Mouse (Mus musculus): Measurements from ENCODE around the gene Me3.

Gene Me3

GRCm38 (mm10) chr7:89657183-89657582, 25.0 kb downstream of the Me3 start:
- in situ Hi-C loops (cut with MboI; ENCODE audit: low pct_unique_long_range_greater_than_20kb in 1 of 2, low sequenced_read_pairs in 2 of 2, unreplicated experiment in 1 of 2) = no loop called here

- in situ Hi-C loops (cut with MboI; ENCODE audit: low pct_unique_long_range_greater_than_20kb in 1 of 2, low sequenced_read_pairs in 2 of 2, unreplicated experiment in 1 of 2) = no loop called here
Observed at GRCm38 (mm10) chr7:89657692-89658212, 25.6 kb downstream of the Me3 start.

GRCm38 (mm10) chr7:89664197-89664596, 32.0 kb downstream of the Me3 start:
- in situ Hi-C loops (cut with MboI; ENCODE audit: low pct_unique_long_range_greater_than_20kb in 1 of 2, low sequenced_read_pairs in 2 of 2, unreplicated experiment in 1 of 2) = no loop called here

- in situ Hi-C loops (cut with MboI; ENCODE audit: low pct_unique_long_range_greater_than_20kb in 1 of 2, low sequenced_read_pairs in 2 of 2, unreplicated experiment in 1 of 2) = no loop called here
Observed at GRCm38 (mm10) chr7:89666361-89666760, 34.2 kb downstream of the Me3 start.

- in situ Hi-C loops (cut with MboI; ENCODE audit: low pct_unique_long_range_greater_than_20kb in 1 of 2, low sequenced_read_pairs in 2 of 2, unreplicated experiment in 1 of 2) = no loop called here
Observed at GRCm38 (mm10) chr7:89667570-89667969, 35.4 kb downstream of the Me3 start.

GRCm38 (mm10) chr7:89669461-89669860, 37.3 kb downstream of the Me3 start:
- in situ Hi-C loops (cut with MboI; ENCODE audit: low pct_unique_long_range_greater_than_20kb in 1 of 2, low sequenced_read_pairs in 2 of 2, unreplicated experiment in 1 of 2) = no loop called here

- in situ Hi-C loops (cut with MboI; ENCODE audit: low pct_unique_long_range_greater_than_20kb in 1 of 2, low sequenced_read_pairs in 2 of 2, unreplicated experiment in 1 of 2) = loop anchor here in 1 of 2 experiments (10.0 kb wide), 1 partner anchor 56 kb away; no protein-coding TSS in a partner anchor
Observed at GRCm38 (mm10) chr7:89671104-89671831, 39.1 kb downstream of the Me3 start.

GRCm38 (mm10) chr7:89676176-89676575, 44.0 kb downstream of the Me3 start:
- in situ Hi-C loops (cut with MboI; ENCODE audit: low pct_unique_long_range_greater_than_20kb in 1 of 2, low sequenced_read_pairs in 2 of 2, unreplicated experiment in 1 of 2) = loop anchor here in 1 of 2 experiments (10.0 kb wide), 1 partner anchor 61 kb away; no protein-coding TSS in a partner anchor

GRCm38 (mm10) chr7:89677850-89678249, 45.7 kb downstream of the Me3 start:
- in situ Hi-C loops (cut with MboI; ENCODE audit: low pct_unique_long_range_greater_than_20kb in 1 of 2, low sequenced_read_pairs in 2 of 2, unreplicated experiment in 1 of 2) = loop anchor here in 1 of 2 experiments (10.0 kb wide), 1 partner anchor 63 kb away; no protein-coding TSS in a partner anchor

- in situ Hi-C loops (cut with MboI; ENCODE audit: low pct_unique_long_range_greater_than_20kb in 1 of 2, low sequenced_read_pairs in 2 of 2, unreplicated experiment in 1 of 2) = loop anchor here in 1 of 2 experiments (10.0 kb wide), 1 partner anchor 64 kb away; no protein-coding TSS in a partner anchor
Observed at GRCm38 (mm10) chr7:89678719-89679118, 46.5 kb downstream of the Me3 start.

- in situ Hi-C loops (cut with MboI; ENCODE audit: low pct_unique_long_range_greater_than_20kb in 1 of 2, low sequenced_read_pairs in 2 of 2, unreplicated experiment in 1 of 2) = loop anchor here in 1 of 2 experiments (10.0 kb wide), 1 partner anchor 64 kb away; no protein-coding TSS in a partner anchor
Observed at GRCm38 (mm10) chr7:89679139-89679538, 46.9 kb downstream of the Me3 start.

GRCm38 (mm10) chr7:89679621-89680140, 47.5 kb downstream of the Me3 start:
- in situ Hi-C loops (cut with MboI; ENCODE audit: low pct_unique_long_range_greater_than_20kb in 1 of 2, low sequenced_read_pairs in 2 of 2, unreplicated experiment in 1 of 2) = loop anchor here in 1 of 2 experiments (10.0 kb wide), 1 partner anchor 65 kb away; no protein-coding TSS in a partner anchor

- in situ Hi-C loops (cut with MboI; ENCODE audit: low pct_unique_long_range_greater_than_20kb in 1 of 2, low sequenced_read_pairs in 2 of 2, unreplicated experiment in 1 of 2) = no loop called here
Observed at GRCm38 (mm10) chr7:89680891-89681290, 48.7 kb downstream of the Me3 start.

GRCm38 (mm10) chr7:89681666-89682470, 49.7 kb downstream of the Me3 start:
- in situ Hi-C loops (cut with MboI; ENCODE audit: low pct_unique_long_range_greater_than_20kb in 1 of 2, low sequenced_read_pairs in 2 of 2, unreplicated experiment in 1 of 2) = no loop called here

- in situ Hi-C loops (cut with MboI; ENCODE audit: low pct_unique_long_range_greater_than_20kb in 1 of 2, low sequenced_read_pairs in 2 of 2, unreplicated experiment in 1 of 2) = no loop called here
Observed at GRCm38 (mm10) chr7:89698186-89698585, 66.0 kb downstream of the Me3 start.

GRCm38 (mm10) chr7:89699668-89700350, 67.6 kb downstream of the Me3 start:
- in situ Hi-C loops (cut with MboI; ENCODE audit: low pct_unique_long_range_greater_than_20kb in 1 of 2, low sequenced_read_pairs in 2 of 2, unreplicated experiment in 1 of 2) = no loop called here

- in situ Hi-C loops (cut with MboI; ENCODE audit: low pct_unique_long_range_greater_than_20kb in 1 of 2, low sequenced_read_pairs in 2 of 2, unreplicated experiment in 1 of 2) = no loop called here
Observed at GRCm38 (mm10) chr7:89700511-89700910, 68.3 kb downstream of the Me3 start.

GRCm38 (mm10) chr7:89710776-89711175, 78.6 kb downstream of the Me3 start:
- in situ Hi-C loops (cut with MboI; ENCODE audit: low pct_unique_long_range_greater_than_20kb in 1 of 2, low sequenced_read_pairs in 2 of 2, unreplicated experiment in 1 of 2) = no loop called here

Measured in mouse embryonic stem cell (cell line).